Mouse (Mus musculus): ENCODE measurements around the gene Itpa. TPM values are rescaled to one million over a fixed set of nuclear protein-coding genes. Genes with fewer than 3 reads are reported as not detected.

The Itpa gene
- polyA plus RNA-seq, 1 experiment = 26.1 TPM

DNA sequence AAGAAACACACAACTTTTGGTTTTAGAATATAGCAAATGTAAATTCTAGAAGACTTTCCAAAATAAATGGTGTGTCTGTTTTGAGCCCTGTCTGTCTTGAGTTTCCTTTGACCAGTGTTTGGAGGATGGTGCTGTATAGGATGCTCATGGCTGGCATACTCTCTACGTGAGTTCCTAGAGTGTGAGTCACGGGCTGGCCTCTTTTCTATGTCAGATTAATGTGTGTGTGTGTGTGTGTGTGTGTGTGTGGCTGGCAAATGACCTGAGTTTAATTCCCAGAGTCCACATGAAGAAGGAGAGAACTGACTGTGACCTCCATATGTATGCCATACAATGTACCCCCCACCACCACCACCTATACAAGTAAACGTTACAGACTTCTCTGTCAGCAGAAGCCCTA, 14.1 kb downstream of the Itpa start:
- no peaks in the 10 kb centered on the region for H3K4me1 ChIP-seq (ENCODE audit: control insufficient read depth, insufficient read depth, low read length)

DNA sequence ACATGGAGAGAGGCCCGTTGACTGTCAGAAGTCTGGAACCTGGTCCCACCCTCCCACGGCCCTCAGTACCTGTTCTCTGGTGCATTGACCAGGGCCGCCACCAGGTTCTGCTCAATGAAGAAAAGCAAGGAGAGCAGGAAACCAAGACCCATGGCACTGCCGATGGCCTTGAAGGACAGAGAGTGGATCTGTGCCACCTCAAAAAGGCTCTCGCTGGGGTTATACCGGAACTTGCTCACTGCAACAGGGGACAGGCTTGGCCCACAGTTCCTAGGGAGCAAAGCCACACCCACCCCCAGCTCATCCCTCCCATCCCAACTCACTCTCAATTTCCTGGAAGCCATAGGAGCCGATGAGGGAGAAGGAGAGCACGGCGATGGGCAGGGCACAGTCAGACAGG, 18.0 kb downstream of the Itpa start:
- H3K4me1 ChIP-seq (ENCODE audit: control insufficient read depth, insufficient read depth, low read length) = no peaks in the 10 kb centered on the region
- no peak for TF ChIP-seq CTCF (IDR thresholded peaks at IDR 0.05; ENCODE audit: control insufficient read depth, insufficient read depth, insufficient replicate concordance, low read depth, low read length)
- TF ChIP-seq POLR2A (IDR thresholded peaks at IDR 0.05; ENCODE audit: control insufficient read depth, low read depth, low read length) = no peak
- H3K36me3 ChIP-seq (ENCODE audit: control insufficient read depth, insufficient read depth, low read length) = peaks cover 1% of the 10 kb centered on the region; the same call in 1 of the 2 replicates
- no peak overlapping the region for H3K27ac ChIP-seq (ENCODE audit: control insufficient read depth, insufficient read depth, low read depth, low read length)
- no peak overlapping the region for H3K4me3 ChIP-seq (ENCODE audit: control insufficient read depth, low read depth, low read length)
- H3K27me3 ChIP-seq (ENCODE audit: control insufficient read depth, insufficient read depth, low read length) = no peaks in the 10 kb centered on the region

More for the DNA sequence above, 14.1 kb downstream of the Itpa start:
- no peak for TF ChIP-seq POLR2A (IDR thresholded peaks at IDR 0.05; ENCODE audit: control insufficient read depth, low read depth, low read length)
- no peak for TF ChIP-seq CTCF (IDR thresholded peaks at IDR 0.05; ENCODE audit: control insufficient read depth, insufficient read depth, insufficient replicate concordance, low read depth, low read length)
- H3K27me3 ChIP-seq (ENCODE audit: control insufficient read depth, insufficient read depth, low read length) = no peaks in the 10 kb centered on the region
- H3K4me3 ChIP-seq (ENCODE audit: control insufficient read depth, low read depth, low read length) = no peak overlapping the region
- peaks cover 7% of the 10 kb centered on the region for H3K36me3 ChIP-seq (ENCODE audit: control insufficient read depth, insufficient read depth, low read length)
- no peak overlapping the region for H3K27ac ChIP-seq (ENCODE audit: control insufficient read depth, insufficient read depth, low read depth, low read length)

DNA sequence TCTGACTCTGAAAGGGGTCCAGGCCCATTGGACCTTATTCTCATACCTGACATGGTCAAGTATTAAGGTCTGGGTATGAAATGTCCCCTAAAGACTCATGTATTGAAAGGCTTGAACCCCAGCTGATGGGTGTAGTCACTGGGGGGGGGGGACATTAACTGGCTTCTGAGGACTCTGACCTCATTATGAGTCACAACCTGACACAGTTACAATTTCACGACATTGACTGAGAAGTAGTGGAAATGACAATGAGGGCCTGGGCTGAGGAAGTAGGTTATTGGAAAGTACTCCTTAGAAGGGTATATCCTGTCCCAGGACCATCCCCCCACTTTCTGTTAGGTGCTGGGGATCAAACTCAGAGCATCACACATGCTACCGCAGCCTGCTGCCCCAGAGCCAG, 21.6 kb downstream of the Itpa start:
- Histone ChIP-seq H3K36me3 (ENCODE audit: control insufficient read depth, insufficient read depth, low read length) (no peaks in the 10 kb centered on the region; the same call in 1 of the 2 replicates), H3K27me3 (ENCODE audit: control insufficient read depth, insufficient read depth, low read length) (no peaks in the 10 kb centered on the region), H3K27ac (ENCODE audit: control insufficient read depth, insufficient read depth, low read depth, low read length) (no peak overlapping the region), H3K4me3 (ENCODE audit: control insufficient read depth, low read depth, low read length) (no peak overlapping the region), H3K4me1 (ENCODE audit: control insufficient read depth, insufficient read depth, low read length) (no peaks in the 10 kb centered on the region)
- TF ChIP-seq CTCF (IDR thresholded peaks at IDR 0.05; ENCODE audit: control insufficient read depth, insufficient read depth, insufficient replicate concordance, low read depth, low read length) = no peak

DNA sequence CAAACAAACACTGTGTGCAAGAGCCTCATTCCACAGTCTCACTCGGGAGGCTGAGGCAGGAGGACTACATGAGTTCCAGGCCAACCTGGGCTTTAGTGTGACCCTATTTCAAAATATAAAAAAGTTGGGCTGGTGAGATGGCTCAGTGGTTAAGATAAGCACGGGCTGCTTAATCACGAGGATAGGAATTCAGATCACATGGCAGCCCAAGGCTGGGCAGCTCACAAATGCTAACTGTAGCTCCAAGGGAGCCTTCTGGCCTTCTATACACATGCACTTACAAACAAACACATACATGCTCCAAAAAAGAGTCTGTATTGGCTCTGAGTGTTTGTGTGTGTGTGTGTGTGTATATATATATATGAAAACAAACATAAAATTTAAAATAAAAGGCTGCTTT, 26.2 kb downstream of the Itpa start:
- Histone ChIP-seq H3K27me3 (ENCODE audit: control insufficient read depth, insufficient read depth, low read length) (no peaks in the 10 kb centered on the region), H3K4me3 (ENCODE audit: control insufficient read depth, low read depth, low read length) (no peak overlapping the region), H3K27ac (ENCODE audit: control insufficient read depth, insufficient read depth, low read depth, low read length) (no peak overlapping the region), H3K36me3 (ENCODE audit: control insufficient read depth, insufficient read depth, low read length) (no peaks in the 10 kb centered on the region), H3K4me1 (ENCODE audit: control insufficient read depth, insufficient read depth, low read length) (peaks cover 16% of the 10 kb centered on the region)
- TF ChIP-seq CTCF (IDR thresholded peaks at IDR 0.05; ENCODE audit: control insufficient read depth, insufficient read depth, insufficient replicate concordance, low read depth, low read length) (no peak), POLR2A (IDR thresholded peaks at IDR 0.05; ENCODE audit: control insufficient read depth, low read depth, low read length) (no peak)

DNA sequence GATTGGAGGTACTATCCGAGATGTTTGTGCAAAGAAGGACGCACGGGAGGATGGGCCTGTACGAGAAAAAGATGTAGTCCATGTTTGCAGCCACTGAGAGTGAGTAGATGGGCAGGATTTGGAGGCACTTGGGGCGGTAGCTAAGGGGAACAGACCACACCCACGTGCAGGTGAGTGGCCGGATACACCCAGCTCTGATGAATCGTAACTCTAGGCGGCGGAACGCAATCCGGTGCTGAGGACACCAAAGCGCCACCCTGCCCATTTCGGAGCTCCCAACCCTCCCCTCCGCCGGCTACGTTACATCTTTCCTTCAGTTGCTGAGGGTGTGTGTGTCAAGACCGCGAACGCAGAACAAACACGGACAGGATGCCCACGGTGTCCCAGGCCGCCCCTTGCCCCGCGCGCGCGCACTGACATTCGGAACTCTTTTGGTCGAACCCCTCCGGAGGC, 29.3 kb downstream of the Itpa start:
- H3K36me3 ChIP-seq (ENCODE audit: control insufficient read depth, insufficient read depth, low read length) = no peaks in the 10 kb centered on the region
- peaks cover 16% of the 10 kb centered on the region for H3K4me1 ChIP-seq (ENCODE audit: control insufficient read depth, insufficient read depth, low read length)
- H3K27me3 ChIP-seq (ENCODE audit: control insufficient read depth, insufficient read depth, low read length) = no peaks in the 10 kb centered on the region
- H3K4me3 ChIP-seq (ENCODE audit: control insufficient read depth, low read depth, low read length) = peak overlapping the region; percentile 73
- no peak overlapping the region for H3K27ac ChIP-seq (ENCODE audit: control insufficient read depth, insufficient read depth, low read depth, low read length)
- no peak for TF ChIP-seq CTCF (IDR thresholded peaks at IDR 0.05; ENCODE audit: control insufficient read depth, insufficient read depth, insufficient replicate concordance, low read depth, low read length)
- no peak for TF ChIP-seq POLR2A (IDR thresholded peaks at IDR 0.05; ENCODE audit: control insufficient read depth, low read depth, low read length)

DNA sequence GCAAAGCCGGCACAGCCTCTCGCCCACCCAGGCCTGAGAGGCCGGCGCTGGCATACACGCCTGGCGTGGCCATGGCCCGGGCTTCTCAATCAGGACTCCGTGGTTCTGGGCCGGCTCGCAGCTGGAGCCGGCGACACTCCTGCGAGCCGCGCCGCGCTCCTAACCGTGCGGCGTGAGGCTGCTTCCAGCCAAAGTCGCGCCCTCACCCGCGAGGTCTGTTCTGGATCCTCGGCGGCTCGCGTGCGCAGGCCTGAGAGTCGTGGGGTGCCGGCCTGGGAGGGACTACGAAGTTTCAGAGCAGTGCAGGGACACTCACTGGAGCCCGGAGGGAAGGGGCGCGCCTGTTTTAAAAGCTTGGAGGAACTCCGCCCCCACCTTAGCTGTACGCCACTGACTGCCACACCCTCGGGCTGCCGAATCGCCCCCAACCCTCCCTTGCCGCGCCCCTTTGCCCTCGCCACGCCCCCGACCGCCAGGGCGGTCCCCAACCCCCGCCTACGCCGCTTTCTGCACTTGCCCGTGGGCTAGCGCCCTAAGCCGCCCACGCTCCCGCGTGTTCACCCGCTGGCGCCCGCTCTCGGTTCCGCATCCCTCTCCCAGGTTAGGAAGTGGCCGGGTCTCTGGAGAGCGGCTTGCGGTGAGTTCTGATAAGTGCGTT, 29.9 kb downstream of the Itpa start, which contains the start of gene Slc4a11:
Slc4a11 (minus strand) TSS at position 367 of the 658 bp plus-strand sequence.
- Histone ChIP-seq H3K4me1 (ENCODE audit: control insufficient read depth, insufficient read depth, low read length) (peaks cover 16% of the 10 kb centered on the region), H3K36me3 (ENCODE audit: control insufficient read depth, insufficient read depth, low read length) (no peaks in the 10 kb centered on the region), H3K4me3 (ENCODE audit: control insufficient read depth, low read depth, low read length) (peak within 1 kb of the TSS; percentile 73), H3K27me3 (ENCODE audit: control insufficient read depth, insufficient read depth, low read length) (no peaks in the 10 kb centered on the region), H3K27ac (ENCODE audit: control insufficient read depth, insufficient read depth, low read depth, low read length) (no peak within 1 kb of the TSS)
- TF ChIP-seq CTCF (IDR thresholded peaks at IDR 0.05; ENCODE audit: control insufficient read depth, insufficient read depth, insufficient replicate concordance, low read depth, low read length) (no peak), POLR2A (IDR thresholded peaks at IDR 0.05; ENCODE audit: control insufficient read depth, low read depth, low read length) (no peak)

DNA sequence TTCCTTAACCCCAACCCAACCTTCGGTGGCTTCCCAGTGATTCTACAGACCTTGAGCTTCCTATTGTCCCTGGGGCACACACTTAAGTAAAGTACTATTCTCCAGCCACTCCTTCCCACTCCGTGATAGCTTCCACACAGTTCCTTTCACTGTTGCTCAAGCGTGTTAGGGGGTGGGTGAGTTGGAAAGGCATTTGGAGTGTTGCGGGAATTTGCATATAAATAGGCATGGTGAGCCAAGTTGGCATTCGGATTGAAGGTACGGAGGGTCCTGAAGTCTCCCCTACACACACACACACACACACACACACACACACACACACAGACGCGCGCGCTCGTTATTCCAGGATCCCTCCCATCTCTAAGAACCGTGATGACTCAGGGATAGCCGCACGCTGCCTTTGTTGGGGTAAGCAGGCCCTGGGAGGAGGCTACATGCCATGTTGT, 30.4 kb downstream of the Itpa start:
- Histone ChIP-seq H3K27me3 (ENCODE audit: control insufficient read depth, insufficient read depth, low read length) (no peaks in the 10 kb centered on the region), H3K4me1 (ENCODE audit: control insufficient read depth, insufficient read depth, low read length) (peaks cover 16% of the 10 kb centered on the region), H3K27ac (ENCODE audit: control insufficient read depth, insufficient read depth, low read depth, low read length) (no peak overlapping the region), H3K4me3 (ENCODE audit: control insufficient read depth, low read depth, low read length) (peak overlapping the region; percentile 73), H3K36me3 (ENCODE audit: control insufficient read depth, insufficient read depth, low read length) (no peaks in the 10 kb centered on the region)
- TF ChIP-seq CTCF (IDR thresholded peaks at IDR 0.05; ENCODE audit: control insufficient read depth, insufficient read depth, insufficient replicate concordance, low read depth, low read length) = no peak
- no peak for TF ChIP-seq POLR2A (IDR thresholded peaks at IDR 0.05; ENCODE audit: control insufficient read depth, low read depth, low read length)

Data from testis, adult 2 months (tissue).